Mouse (Mus musculus) CH12.LX (cell line): ENCODE data around the gene Pls1. TPM values are rescaled to one million over a fixed set of nuclear protein-coding genes. Genes with fewer than 3 reads are reported as not detected.

Source experiments
- DNase-seq: peaks from one replicate; pipeline ENCODE4 v3.0.0-alpha.2; 2013; ENCODE audit errors: extremely low read depth
- H3K27ac ChIP-seq: 2 replicates; pipeline ENCODE4 v1.5.1; 2012; ENCODE audit warnings: low read depth, mild to moderate bottlenecking, control low read depth, moderate library complexity; ENCODE audit not compliant: insufficient read depth
- H3K27me3 ChIP-seq: replicated peaks from 2 replicates; pipeline ENCODE3; 2012; ENCODE audit warnings: inconsistent platforms
- H3K36me3 ChIP-seq, 2 experiments: replicated peaks in 1 of 2; 2 replicates each; pipeline versions ENCODE3 to v1.6.1; 2012; ENCODE audit warnings: inconsistent platforms in 1 of 2, low read length in 1 of 2, mild to moderate bottlenecking in 1 of 2, mixed read lengths in 1 of 2, moderate library complexity in 1 of 2; ENCODE audit not compliant: control insufficient read depth in 1 of 2, insufficient read depth in 1 of 2
- H3K4me1 ChIP-seq, 2 experiments: 2 replicates each; pipeline ENCODE4 v1.6.1; 2012; ENCODE audit warnings: inconsistent platforms in 1 of 2, moderate library complexity in 1 of 2; ENCODE audit not compliant: insufficient read depth in 2 of 2, control insufficient read depth in 1 of 2
- H3K4me2 ChIP-seq: 2 replicates; pipeline ENCODE4 v1.6.1; 2012; ENCODE audit warnings: low read depth, mild to moderate bottlenecking, control low read depth; ENCODE audit not compliant: poor library complexity, insufficient read depth, severe bottlenecking
- H3K4me3 ChIP-seq, 3 experiments: fragments of 150-350 bp in 1 of 3; sonication (generic) in 1 of 3; replicated peaks in 1 of 3; 2 replicates each; pipeline versions ENCODE3 to v1.5.1; 2011 to 2012; ENCODE audit warnings: low read depth in 2 of 3, low read length in 2 of 3, mild to moderate bottlenecking in 2 of 3, moderate library complexity in 2 of 3, control low read depth in 1 of 3, improper control_type of control experiment in 1 of 3, inconsistent platforms in 1 of 3, mixed read lengths in 1 of 3; ENCODE audit not compliant: poor library complexity in 1 of 3
- H3K79me2 ChIP-seq: replicated peaks from 2 replicates; pipeline ENCODE4 v1.6.1; 2012; ENCODE audit warnings: mild to moderate bottlenecking, moderate library complexity; ENCODE audit not compliant: control insufficient read depth, poor library complexity, insufficient read depth, severe bottlenecking; ENCODE audit errors: extremely low read depth
- H3K9ac ChIP-seq: 2 replicates; pipeline ENCODE4 v1.6.1; 2012; ENCODE audit warnings: low read depth, mild to moderate bottlenecking, control low read depth, moderate library complexity; ENCODE audit not compliant: insufficient read depth
- H3K9me3 ChIP-seq: replicated peaks from 2 replicates; pipeline ENCODE3; 2012; ENCODE audit warnings: low read length, inconsistent platforms, mixed read lengths
- CHD2 ChIP-seq: IDR thresholded peaks from 2 replicates; pipeline ENCODE4 v1.6.1; 2011; ENCODE audit warnings: low read length, improper control_type of control experiment
- CTCF ChIP-seq, 2 experiments: IDR thresholded peaks in 1 of 2; conservative IDR thresholded peaks in 1 of 2; 2 replicates each; pipeline ENCODE4 v1.5.1; 2011 to 2012; ENCODE audit warnings: low read depth in 2 of 2, low read length in 2 of 2, improper control_type of control experiment in 1 of 2, inconsistent platforms in 1 of 2, mild to moderate bottlenecking in 1 of 2, moderate library complexity in 1 of 2
- E2F4 ChIP-seq: IDR thresholded peaks from 2 replicates; pipeline ENCODE4 v1.6.1; 2011; ENCODE audit warnings: low read depth, low read length, improper control_type of control experiment; ENCODE audit not compliant: insufficient replicate concordance
- ELF1 ChIP-seq: IDR thresholded peaks from 2 replicates; pipeline ENCODE4 v1.6.1; 2014; ENCODE audit warnings: low read depth, mild to moderate bottlenecking, inconsistent platforms, low read length, improper control_type of control experiment
- JUND ChIP-seq: conservative IDR thresholded peaks from 2 replicates; pipeline ENCODE4 v1.6.1; 2011; ENCODE audit warnings: low read depth, low read length, improper control_type of control experiment
- KAT2A ChIP-seq: IDR thresholded peaks from 2 replicates; pipeline ENCODE4 v1.6.1; 2012; ENCODE audit warnings: low read length, improper control_type of control experiment, inconsistent platforms; ENCODE audit not compliant: insufficient replicate concordance
- MAZ ChIP-seq: IDR thresholded peaks from 2 replicates; pipeline ENCODE4 v1.6.1; 2012; ENCODE audit warnings: low read depth, mild to moderate bottlenecking, inconsistent platforms, low read length, improper control_type of control experiment, moderate library complexity
- PAX5 ChIP-seq: IDR thresholded peaks from 2 replicates; pipeline ENCODE4 v1.6.1; 2012; ENCODE audit warnings: low read length, inconsistent platforms, mixed read lengths
- POLR2A ChIP-seq: IDR thresholded peaks from 2 replicates; pipeline ENCODE4 v1.6.1; 2011; ENCODE audit warnings: low read depth, mild to moderate bottlenecking, improper control_type of control experiment, low read length
- RAD21 ChIP-seq: IDR thresholded peaks from 2 replicates; pipeline ENCODE4 v1.6.1; 2011; ENCODE audit warnings: low read depth, mild to moderate bottlenecking, low read length, improper control_type of control experiment, moderate library complexity
- SMC3 ChIP-seq: IDR thresholded peaks from 2 replicates; pipeline ENCODE4 v1.6.1; 2011; ENCODE audit warnings: low read depth, low read length, improper control_type of control experiment
- TBP ChIP-seq: conservative IDR thresholded peaks from 2 replicates; pipeline ENCODE4 v1.6.1; 2011; ENCODE audit warnings: low read depth, low read length, improper control_type of control experiment
- USF2 ChIP-seq: conservative IDR thresholded peaks from 2 replicates; pipeline ENCODE4 v1.6.1; 2011; ENCODE audit warnings: low read depth, low read length, improper control_type of control experiment
- ZNF384 ChIP-seq: IDR thresholded peaks from 2 replicates; pipeline ENCODE4 v1.6.1; 2012; ENCODE audit warnings: low read depth, low read length, improper control_type of control experiment, inconsistent platforms
- dilution Hi-C: fragments of 300-500 bp; cut with MboI; formaldehyde crosslinking; loops from 2 replicates; pipeline ENCODE4 v1.14.3; 2020; ENCODE audit warnings: low sequenced_read_pairs; ENCODE audit not compliant: extremely low pct_unique_long_range_greater_than_20kb, extremely low pct_ligation_motif_present
- in situ Hi-C: fragments of 300-500 bp; cut with MboI; formaldehyde crosslinking; loops from 3 replicates; pipeline ENCODE4 v1.14.3; 2019; ENCODE audit warnings: low sequenced_read_pairs, low pct_ligation_motif_present, low pct_unique_long_range_greater_than_20kb, mixed read lengths
- polyA plus RNA-seq: library from polyadenylated mRNA; unstranded; fragments of >175 nt; gene quantifications from 2 replicates; pipeline ENCODE4 v1.2.1, GENCODE M21; 2012; ENCODE audit warnings: low read depth; ENCODE audit not compliant: insufficient read length
- total RNA-seq, 2 experiments: library from RNA; depleted of rRNA; stranded (reverse); fragments of 300-350 nt in 1 of 2; fragments of >200 nt in 1 of 2; gene quantifications; 2 replicates each; pipeline ENCODE4 v1.2.3; 2012 to 2014

The Pls1 gene
- total and polyA plus RNA-seq, 3 experiments: 0.08 to 0.56 (median 0.40) TPM

DNA sequence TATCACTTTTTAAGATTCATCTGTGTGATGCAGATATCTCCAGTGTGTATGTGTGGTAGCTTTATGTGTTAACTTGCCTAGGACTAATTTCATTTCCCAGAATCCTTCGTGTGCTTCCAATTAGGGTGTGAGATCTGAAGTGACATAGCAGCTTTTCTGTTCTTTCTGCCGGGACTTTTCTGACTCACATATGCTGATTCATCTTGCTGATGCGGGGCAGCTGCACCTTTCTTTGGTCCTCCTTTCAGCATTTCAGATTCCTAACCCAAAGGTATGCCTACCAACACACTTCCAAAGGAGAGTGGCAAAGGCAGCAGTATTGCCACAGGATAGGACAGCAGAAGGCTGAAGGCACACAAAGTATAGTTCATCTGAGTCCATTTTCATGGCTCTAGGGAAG is 141.0 kb downstream of the Pls1 start:
- no peak overlapping the region for H3K9ac ChIP-seq
- in situ Hi-C loops (no loop called here), dilution Hi-C loops (no loop called here)
- H3K27me3 ChIP-seq: no peaks in the 10 kb centered on the region
- H3K4me3 ChIP-seq: no peak overlapping the region
- no peak for DNase-seq
- H3K4me1 ChIP-seq: no peaks in the 10 kb centered on the region; a peak in 1 of 4 replicates
- TF ChIP-seq USF2 (no peak), CHD2 (no peak), POLR2A (no peak), KAT2A (no peak), SMC3 (no peak), JUND (no peak), E2F4 (no peak), MAZ (no peak), PAX5 (no peak), TBP (no peak), CTCF (conservative IDR thresholded peaks at IDR 0.05 in 1 of 2, IDR thresholded peaks at IDR 0.05 in 1 of 2; ENCODE audit: low read depth in 2 of 2, low read length in 2 of 2) (no peak), RAD21 (no peak), ELF1 (no peak), ZNF384 (no peak)
- no peak overlapping the region for H3K27ac ChIP-seq
- H3K9me3 ChIP-seq: no peaks in the 10 kb centered on the region
- H3K4me2 ChIP-seq: no peak overlapping the region
- no peaks in the 10 kb centered on the region for H3K79me2 ChIP-seq
- H3K36me3 ChIP-seq: no peaks in the 10 kb centered on the region

Other genes starting within 250 kb of the Pls1 start
- gene Pcolce2, start 207.7 kb downstream of the Pls1 start, total RNA-seq (2012; rRNA removed): 0.04 TPM in 1 of 2 replicates, not detected in the other
- gene Pcolce2, start 207.7 kb downstream of the Pls1 start, total RNA-seq (2014; rRNA removed): not detected in 2 replicates
- gene Pcolce2, start 207.7 kb downstream of the Pls1 start, polyA plus RNA-seq: 0.11 TPM in 1 of 2 replicates, not detected in the other
- gene Trpc1, start 94.9 kb downstream of the Pls1 start, total RNA-seq (2012; rRNA removed): not detected in 2 replicates
- not detected in 2 replicates for gene Trpc1, start 94.9 kb downstream of the Pls1 start, total RNA-seq (2014; rRNA removed)
- gene Trpc1, start 94.9 kb downstream of the Pls1 start, polyA plus RNA-seq: not detected in 2 replicates
- 21.7 and 23.3 TPM in 2 replicates for gene Atr, start 12.3 kb upstream of the Pls1 start, total RNA-seq (2012; rRNA removed)
- gene Atr, start 12.3 kb upstream of the Pls1 start, total RNA-seq (2014; rRNA removed): 37.4 and 43.8 TPM in 2 replicates
- gene Atr, start 12.3 kb upstream of the Pls1 start, polyA plus RNA-seq: 16.5 and 18.5 TPM in 2 replicates
- 7.1 and 8.1 TPM in 2 replicates for gene Xrn1, start 109.4 kb upstream of the Pls1 start, total RNA-seq (2012; rRNA removed)
- gene Xrn1, start 109.4 kb upstream of the Pls1 start, total RNA-seq (2014; rRNA removed): 9.3 and 9.8 TPM in 2 replicates
- gene Xrn1, start 109.4 kb upstream of the Pls1 start, polyA plus RNA-seq: 11.9 and 13.6 TPM in 2 replicates